Mouse (Mus musculus) heart, adult 8-10 months (tissue): Measurements from ENCODE around the gene Camta1. TPM values are rescaled to one million over a fixed set of nuclear protein-coding genes. Genes with fewer than 3 reads are reported as not detected.

Source experiments
- DNase-seq: peaks from one replicate; pipeline ENCODE4 v3.0.0; 2022; ENCODE audit warnings: low spot score
- total RNA-seq, 4 experiments: library from RNA; stranded (reverse); gene quantifications; 2 replicates each; pipeline ENCODE4 v1.2.4; 2022

Gene Camta1
- total RNA-seq, 4 experiments from 2014 or later, result 185 to 232 (median 202) TPM

GRCm38 (mm10) chr4:151330983-151331382 lies 530.7 kb downstream of the Camta1 start:
- no peak for DNase-seq

GRCm38 (mm10) chr4:151328071-151328470 lies 533.6 kb downstream of the Camta1 start:
- DNase-seq, result no peak

- no peak for DNase-seq
Measured at GRCm38 (mm10) chr4:151326971-151327686, 534.5 kb downstream of the Camta1 start.

- no peak for DNase-seq
Measured at GRCm38 (mm10) chr4:151316428-151316827, 545.2 kb downstream of the Camta1 start.

- DNase-seq, result no peak
Measured at GRCm38 (mm10) chr4:151315726-151316125, 546.0 kb downstream of the Camta1 start.

- no peak for DNase-seq
Measured at GRCm38 (mm10) chr4:151310773-151311172, 550.9 kb downstream of the Camta1 start.

GRCm38 (mm10) chr4:151310056-151310685 lies 551.5 kb downstream of the Camta1 start:
- no peak for DNase-seq

GRCm38 (mm10) chr4:151306890-151307289 lies 554.8 kb downstream of the Camta1 start:
- DNase-seq, result no peak

- DNase-seq, result no peak
Measured at GRCm38 (mm10) chr4:151306311-151306765, 555.3 kb downstream of the Camta1 start.

- no peak for DNase-seq
Measured at GRCm38 (mm10) chr4:151305761-151306160, 555.9 kb downstream of the Camta1 start.

- DNase-seq, result no peak
Measured at GRCm38 (mm10) chr4:151303931-151304330, 557.7 kb downstream of the Camta1 start.

- no peak for DNase-seq
Measured at GRCm38 (mm10) chr4:151303436-151303835, 558.2 kb downstream of the Camta1 start.

GRCm38 (mm10) chr4:151302195-151303126 lies 559.2 kb downstream of the Camta1 start:
- peak; percentile 5 for DNase-seq

- no peak for DNase-seq
Measured at GRCm38 (mm10) chr4:151301337-151301736, 560.3 kb downstream of the Camta1 start.

- no peak for DNase-seq
Measured at GRCm38 (mm10) chr4:151300706-151301105, 561.0 kb downstream of the Camta1 start.

GRCm38 (mm10) chr4:151295515-151296203 lies 566.0 kb downstream of the Camta1 start:
- no peak for DNase-seq

GRCm38 (mm10) chr4:151288893-151289585 lies 572.6 kb downstream of the Camta1 start:
- DNase-seq, result no peak

- no peak for DNase-seq
Measured at GRCm38 (mm10) chr4:151285905-151286445, 575.7 kb downstream of the Camta1 start.

GRCm38 (mm10) chr4:151285432-151285831 lies 576.2 kb downstream of the Camta1 start:
- DNase-seq, result no peak

GRCm38 (mm10) chr4:151283092-151283741 lies 578.5 kb downstream of the Camta1 start:
- peak; percentile 51 for DNase-seq
